Mouse (Mus musculus): ENCODE data around the gene Teddm1a.
"Not testable (repeated sequence)": the region's sequence is repeated elsewhere in the genome, so short reads cannot be mapped to it uniquely, and the experiment has no call there.

Teddm1a gene

DNA sequence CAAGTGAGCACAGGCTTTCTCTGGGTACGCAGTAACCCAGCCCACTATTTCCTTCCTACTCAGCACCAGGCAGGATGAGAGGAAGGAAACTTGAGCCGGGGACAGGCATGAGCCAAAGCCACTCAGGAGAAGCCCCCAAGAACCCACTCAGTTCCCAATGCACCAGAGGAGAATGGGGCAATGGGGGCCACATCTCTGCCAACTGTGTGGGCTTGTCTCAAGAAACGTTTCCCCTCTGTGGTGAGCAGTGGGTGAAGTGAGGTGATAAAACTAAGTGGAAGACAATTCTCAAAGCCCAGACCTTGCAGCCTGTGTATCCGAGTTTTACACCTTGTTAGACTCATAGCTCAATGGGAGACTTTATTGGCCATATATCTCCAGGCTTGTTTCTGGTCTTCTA is at the start of gene Teddm1a:
TSS of gene Teddm1a (plus strand) at position 301 of the 400 bp plus-strand sequence.
- DNase-seq (ENCODE audit: low spot score), result no peak

GRCm38 (mm10) chr1:153842121-153842740 is 49.3 kb upstream of the Teddm1a start:
- DNase-seq (ENCODE audit: low spot score), result no peak

GRCm38 (mm10) chr1:153844042-153844441 is 47.5 kb upstream of the Teddm1a start, which contains the start of gene Rgsl1:
Rgsl1 (minus strand) TSS chr1:153844142.
- DNase-seq (ENCODE audit: low spot score), result no peak

DNA sequence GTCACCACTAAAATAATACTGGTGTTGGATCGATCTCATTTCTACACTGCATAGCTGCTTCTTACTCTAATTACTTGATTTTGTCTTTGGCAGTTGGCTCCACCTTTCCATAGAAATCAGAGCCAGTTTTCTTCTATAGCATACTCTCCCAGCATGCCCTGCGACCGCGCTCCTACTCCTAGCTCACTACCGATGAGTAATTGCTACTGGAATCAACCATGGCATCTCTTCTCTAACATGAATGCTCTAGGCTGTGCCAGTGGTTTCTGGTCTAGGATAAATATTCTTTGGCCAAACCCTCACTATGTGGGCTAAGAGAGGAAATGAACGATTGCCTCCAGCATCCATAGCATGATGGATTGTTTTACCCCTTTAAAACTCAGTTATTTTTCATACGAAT is 45.1 kb upstream of the Teddm1a start:
- no peak for DNase-seq (ENCODE audit: low spot score)

DNA sequence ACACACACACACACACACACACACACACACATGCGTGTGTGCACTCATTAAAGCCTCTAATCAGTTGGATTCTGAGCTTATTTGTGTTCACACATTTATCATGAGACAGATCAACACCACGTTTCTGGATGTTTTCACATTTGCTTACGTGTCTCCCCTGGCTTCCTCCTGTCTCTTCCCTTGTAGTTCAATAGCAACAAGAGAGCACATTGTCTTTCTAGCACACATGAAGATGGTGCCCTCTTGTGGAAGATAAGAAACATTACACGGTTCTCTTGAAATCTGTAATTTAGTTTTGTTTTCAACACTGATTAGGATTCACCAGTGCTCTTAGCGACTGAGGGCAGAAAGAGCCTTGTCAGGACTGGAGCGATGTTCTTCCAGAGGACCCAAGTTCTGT is 44.7 kb upstream of the Teddm1a start:
- no peak for DNase-seq (ENCODE audit: low spot score)

DNA sequence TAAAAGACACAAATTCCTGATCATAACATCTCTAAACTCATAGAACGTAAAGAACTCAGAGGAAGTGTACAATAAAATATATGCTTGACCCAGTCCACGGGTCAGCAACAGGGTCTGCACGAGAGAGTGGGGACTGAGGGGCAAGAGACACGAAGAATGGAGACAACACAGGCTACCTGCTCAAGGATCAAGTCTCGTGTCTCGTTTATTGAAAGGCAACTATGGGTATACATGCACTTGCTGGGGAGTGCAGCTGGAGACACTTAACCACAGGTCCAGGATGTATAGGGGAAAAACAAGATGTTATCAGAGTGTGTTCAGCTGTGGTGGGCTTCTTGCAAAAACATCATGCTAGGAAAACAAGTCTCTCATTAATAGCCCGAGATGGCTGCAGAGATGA is 38.8 kb upstream of the Teddm1a start:
- DNase-seq (ENCODE audit: low spot score), result not testable (repeated sequence)

DNA sequence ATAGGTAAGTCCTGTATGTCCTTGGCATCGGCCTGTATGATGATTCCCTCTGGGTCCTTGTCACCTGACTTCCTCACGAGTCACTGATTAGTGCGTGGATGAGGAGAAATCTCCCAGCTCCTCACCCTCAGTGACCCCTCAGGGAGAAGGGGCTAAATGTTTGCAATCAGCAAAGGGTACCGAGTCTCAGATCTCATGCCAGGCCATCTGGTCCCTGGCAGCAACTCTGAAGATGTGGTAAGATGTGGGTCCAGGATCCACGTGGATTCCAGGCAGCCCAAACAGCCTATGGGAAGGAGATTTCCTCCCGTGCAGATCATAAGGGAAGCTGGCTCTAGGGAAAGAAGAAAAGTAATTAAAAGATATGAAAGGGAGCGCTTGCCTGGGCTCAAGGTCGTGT is 35.6 kb upstream of the Teddm1a start:
- no peak for DNase-seq (ENCODE audit: low spot score)

DNA sequence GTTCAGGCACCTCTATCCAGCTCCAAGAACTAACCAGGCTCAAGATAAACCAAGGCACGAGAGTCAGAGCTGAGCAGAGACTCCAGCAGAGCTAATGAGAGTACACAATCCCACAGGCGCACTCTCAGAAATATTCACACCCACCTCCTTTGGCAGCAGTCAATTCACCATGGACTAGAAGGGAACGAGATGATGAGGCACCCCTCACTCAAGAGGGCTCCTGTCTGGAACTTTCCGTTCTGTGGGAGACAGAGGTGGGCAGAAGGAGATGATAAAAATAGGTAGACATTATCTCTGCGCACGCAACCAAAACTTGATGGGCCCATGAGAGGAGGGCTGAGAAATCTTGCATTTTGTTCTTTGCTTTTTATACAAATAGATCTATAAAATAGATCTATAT is 17.5 kb upstream of the Teddm1a start, which contains the start of gene Teddm1b:
TSS of gene Teddm1b (plus strand) at position 301 of the 400 bp plus-strand sequence.
- DNase-seq (ENCODE audit: low spot score), result no peak

DNA sequence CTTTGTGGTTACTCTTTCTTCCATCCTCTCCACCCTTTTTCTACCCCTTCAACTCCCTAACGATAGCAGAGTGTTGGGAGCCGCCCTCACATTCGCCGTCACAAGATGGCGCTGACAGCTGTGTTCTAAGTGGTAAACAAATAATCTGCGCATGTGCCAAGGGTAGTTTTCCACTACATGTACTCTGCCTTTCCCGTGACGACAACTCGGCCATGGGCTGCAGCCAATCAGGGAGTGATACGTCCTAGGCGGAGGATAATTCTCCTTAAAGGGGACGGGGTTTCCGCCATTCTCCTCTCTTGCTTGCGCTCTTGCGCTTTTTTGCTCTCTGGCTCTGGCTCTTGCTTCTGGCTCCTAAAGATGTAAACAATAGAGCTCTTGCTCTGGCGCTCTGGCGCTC is 11.2 kb upstream of the Teddm1a start:
- DNase-seq (ENCODE audit: low spot score), result not testable (repeated sequence)

DNA sequence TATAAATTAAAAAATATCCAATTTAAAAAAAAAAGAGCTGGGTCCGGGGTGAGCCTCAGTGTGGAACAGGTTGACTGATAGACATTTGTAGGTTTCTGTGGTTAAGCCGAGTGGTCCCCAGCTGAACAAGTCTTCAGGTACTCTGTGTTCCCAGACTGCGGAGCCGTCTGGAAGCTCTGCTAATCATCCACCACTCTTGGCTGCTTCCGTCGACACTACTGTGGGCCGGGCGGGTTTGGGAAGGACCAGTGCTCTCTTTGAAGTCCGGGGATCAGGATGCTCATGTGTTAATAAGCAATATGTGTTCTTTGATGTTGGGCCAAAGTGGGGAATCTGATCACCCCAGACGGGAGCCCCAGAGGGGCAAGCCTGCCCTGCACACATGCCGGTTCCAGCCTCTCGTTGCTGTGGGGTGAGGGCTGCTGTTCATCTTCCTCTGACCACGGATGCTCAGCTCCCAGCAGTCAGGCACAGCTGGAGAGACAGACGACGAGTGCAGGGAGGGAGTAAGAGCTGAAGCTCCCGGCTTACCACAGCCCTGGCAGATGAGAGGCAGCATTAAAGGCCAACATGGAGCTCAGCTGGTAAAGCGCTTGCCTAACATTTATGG is 5.4 kb upstream of the Teddm1a start:
- no peak for DNase-seq (ENCODE audit: low spot score)

DNA sequence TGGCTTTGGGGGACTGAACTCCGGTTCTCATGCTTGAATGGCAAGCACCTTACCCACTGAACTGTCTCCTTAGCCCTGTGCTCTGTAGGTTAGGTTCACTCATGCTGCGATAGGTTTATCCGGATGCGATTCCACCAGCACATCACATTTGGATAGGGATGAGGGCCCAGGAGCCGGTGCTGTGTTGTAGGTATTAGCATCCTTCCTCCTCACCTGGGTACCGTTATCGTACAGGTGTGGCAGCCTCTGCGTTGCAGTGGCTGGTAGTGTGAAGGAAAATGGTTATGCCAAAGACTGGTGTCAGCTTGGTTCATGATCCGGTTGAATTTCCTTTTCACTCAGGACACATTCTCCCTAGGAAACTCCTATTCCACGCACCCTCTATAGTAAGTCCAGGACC is 1.4 kb upstream of the Teddm1a start:
- DNase-seq (ENCODE audit: low spot score), result no peak

DNA sequence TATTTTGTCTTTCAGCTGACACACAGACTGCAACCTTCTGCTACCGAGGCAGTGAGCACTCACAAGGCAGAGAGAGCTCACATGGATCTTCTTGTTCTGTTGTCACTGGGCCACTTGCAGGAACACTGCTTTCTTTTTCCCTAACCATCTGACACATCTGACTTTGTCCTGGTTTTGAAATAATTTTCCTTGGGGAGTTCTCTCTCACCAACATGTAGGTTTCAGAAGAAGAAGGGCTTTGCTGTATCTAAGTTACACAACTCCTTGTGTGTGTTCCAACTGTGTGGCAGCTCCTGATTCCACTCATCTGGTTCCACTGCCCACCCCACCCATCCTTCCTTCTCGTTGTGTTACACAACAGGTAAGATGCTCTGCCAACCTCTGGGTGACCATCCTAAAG is 2.2 kb downstream of the Teddm1a start:
- no peak for DNase-seq (ENCODE audit: low spot score)

GRCm38 (mm10) chr1:153894201-153894893 is 2.8 kb downstream of the Teddm1a start:
- no peak for DNase-seq (ENCODE audit: low spot score)

- DNase-seq (ENCODE audit: low spot score), result peak; percentile 79
Observed at GRCm38 (mm10) chr1:153894979-153895378, 3.4 kb downstream of the Teddm1a start.

- DNase-seq (ENCODE audit: low spot score), result no peak
Observed at GRCm38 (mm10) chr1:153897196-153897595, 5.7 kb downstream of the Teddm1a start.

GRCm38 (mm10) chr1:153898989-153899730 is 7.6 kb downstream of the Teddm1a start:
- DNase-seq (ENCODE audit: low spot score), result no peak

DNA sequence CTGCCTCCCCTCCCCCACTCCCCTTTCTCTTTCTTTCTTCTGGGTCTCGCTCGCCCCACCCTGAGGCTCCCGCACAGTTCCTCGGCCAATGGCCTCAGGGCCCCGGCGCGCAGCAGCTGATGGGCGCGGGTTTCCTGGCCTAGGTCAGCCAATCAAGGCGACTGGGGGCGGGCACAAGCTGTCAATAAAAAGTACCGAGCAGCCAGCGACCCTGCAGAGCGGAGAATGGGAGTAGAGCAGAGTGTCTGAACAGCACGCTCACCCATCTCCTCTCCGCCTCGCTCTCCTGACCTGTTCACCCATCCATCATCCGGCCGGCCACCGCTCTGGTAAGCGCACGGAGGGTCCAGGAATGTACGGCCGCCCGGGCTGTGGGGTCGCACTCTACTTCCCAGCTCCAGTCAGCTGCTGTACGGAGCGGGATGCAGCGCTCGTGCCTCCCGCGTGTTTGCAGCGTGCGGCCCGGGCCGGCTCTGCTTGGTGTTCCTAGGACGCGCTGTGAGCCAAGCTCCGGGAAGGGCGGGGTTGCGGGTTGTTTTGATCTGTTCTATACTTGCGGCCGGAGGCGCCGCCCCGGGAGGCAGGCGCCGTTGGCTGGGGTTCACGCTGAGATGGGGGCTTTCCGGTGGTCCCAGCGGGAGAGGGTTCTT is 8.3 kb downstream of the Teddm1a start, which contains the start of the genes Glul and Teddm2:
TSS of gene Glul (plus strand) at position 214 of the 650 bp plus-strand sequence.
TSS of gene Teddm2 (minus strand) at position 498 of the 650 bp plus-strand sequence.
- peak; percentile 95 for DNase-seq (ENCODE audit: low spot score)

- no peak for DNase-seq (ENCODE audit: low spot score)
Observed at GRCm38 (mm10) chr1:153900381-153900780, 8.8 kb downstream of the Teddm1a start.

DNA sequence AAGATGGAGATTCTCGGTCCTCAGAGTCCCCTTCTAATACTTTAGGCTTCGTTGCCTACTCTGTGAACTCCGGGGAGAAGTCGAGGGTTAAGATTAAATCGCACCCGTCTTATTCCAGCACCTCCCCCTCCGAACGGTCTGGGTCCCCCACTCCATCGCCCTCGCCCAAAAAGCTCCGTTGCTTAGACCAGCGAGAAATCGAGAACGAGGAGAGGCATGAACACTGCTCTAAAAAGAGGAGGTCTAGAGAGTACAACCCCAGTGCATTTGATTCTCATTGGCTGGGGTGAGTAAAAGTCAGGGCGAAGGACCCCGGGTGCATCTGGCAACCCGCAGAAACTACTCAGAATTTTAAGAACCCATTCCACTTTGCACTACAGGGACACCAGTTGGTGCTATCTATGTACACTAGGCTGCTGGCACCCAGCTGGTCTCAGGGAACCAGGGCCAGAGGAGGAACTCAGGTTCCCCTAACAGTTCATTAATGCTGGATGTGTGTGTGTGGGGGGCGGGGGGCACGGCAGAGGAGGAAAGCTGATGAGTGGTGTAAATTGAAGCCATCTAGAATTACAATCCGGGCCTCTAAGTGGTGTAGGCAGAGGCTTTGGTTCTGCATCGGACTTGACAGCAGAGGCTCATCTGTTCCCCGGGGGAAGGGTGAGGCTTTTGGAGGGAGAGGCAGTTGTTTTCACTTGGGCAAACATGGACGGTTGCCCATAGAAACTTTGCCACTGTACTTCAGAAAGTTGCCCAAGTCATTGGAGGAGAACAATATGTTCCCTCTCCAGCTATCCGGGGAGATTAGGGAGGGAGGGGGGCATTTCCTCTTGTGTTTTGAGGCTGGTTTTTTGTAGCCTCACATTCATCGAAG is 9.6 kb downstream of the Teddm1a start:
- no peak for DNase-seq (ENCODE audit: low spot score)

DNA sequence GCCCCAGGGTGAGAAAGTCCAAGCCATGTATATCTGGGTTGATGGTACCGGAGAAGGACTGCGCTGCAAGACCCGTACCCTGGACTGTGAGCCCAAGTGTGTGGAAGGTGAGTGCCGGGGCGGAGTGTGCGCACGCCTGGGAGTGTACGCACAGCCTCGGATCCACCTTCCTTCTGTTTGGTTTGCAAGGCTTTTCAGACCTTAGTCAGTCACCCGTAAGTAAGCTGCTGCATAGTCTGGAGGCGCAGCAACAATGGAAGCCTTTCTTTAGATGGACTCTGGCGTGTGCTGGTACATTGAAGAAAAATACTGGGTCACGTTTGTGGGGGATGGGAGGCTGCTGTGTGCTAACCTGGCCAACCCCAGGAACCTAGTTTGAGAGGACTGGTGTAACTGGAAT is 11.5 kb downstream of the Teddm1a start:
- no peak for DNase-seq (ENCODE audit: low spot score)

GRCm38 (mm10) chr1:153904236-153904635 is 12.7 kb downstream of the Teddm1a start:
- DNase-seq (ENCODE audit: low spot score), result no peak

All from testis, postnatal 10 days (tissue).